Mouse (Mus musculus): ENCODE data around the gene Chuk. TPM values are rescaled to one million over a fixed set of nuclear protein-coding genes. Genes with fewer than 3 reads are reported as not detected.

Chuk gene
- polyA plus RNA-seq, 1 experiment from 2014 or later = 37.5 TPM

GRCm38 (mm10) chr19:44067323-44068049 is 39.8 kb downstream of the Chuk start:
- DNase-seq (ENCODE audit: low spot score) = no peak
- Histone ChIP-seq H3K36me3 (ENCODE audit: control insufficient read depth, insufficient read depth, low read length) (peaks cover 15% of the 10 kb centered on the region), H3K4me2 (ENCODE audit: low read length) (no peak overlapping the region), H3K9me3 (ENCODE audit: control insufficient read depth, low read length) (no peaks in the 10 kb centered on the region), H3K27ac (ENCODE audit: low read depth) (no peak overlapping the region), H3K4me1 (replicated peaks; ENCODE audit: control insufficient read depth, insufficient read depth, low read length) (peaks cover 8% of the 10 kb centered on the region), H3K4me3 (ENCODE audit: low read depth, low read length) (no peak overlapping the region), H3K27me3 (replicated peaks; ENCODE audit: control insufficient read depth, insufficient read depth, low read length) (no peaks in the 10 kb centered on the region), H3K9ac (ENCODE audit: low read length) (no peak overlapping the region)
- WGBS = 77% methylated on average over 9 of the region's 9 CpGs
- ATAC-seq (replicated peaks; ENCODE audit: low FRiP score, low TSS enrichment, low read depth) = no peak

- Histone ChIP-seq H3K4me3 (ENCODE audit: low read depth, low read length) (no peak overlapping the region), H3K4me1 (replicated peaks; ENCODE audit: control insufficient read depth, insufficient read depth, low read length) (peaks cover 8% of the 10 kb centered on the region), H3K27ac (ENCODE audit: low read depth) (no peak overlapping the region), H3K9ac (ENCODE audit: low read length) (no peak overlapping the region), H3K9me3 (ENCODE audit: control insufficient read depth, low read length) (no peaks in the 10 kb centered on the region), H3K36me3 (ENCODE audit: control insufficient read depth, insufficient read depth, low read length) (peaks cover 39% of the 10 kb centered on the region), H3K27me3 (replicated peaks; ENCODE audit: control insufficient read depth, insufficient read depth, low read length) (no peaks in the 10 kb centered on the region), H3K4me2 (ENCODE audit: low read length) (no peak overlapping the region)
- 85% methylated on average over 2 of the region's 2 CpGs for WGBS
- DNase-seq (ENCODE audit: low spot score) = no peak
- ATAC-seq (replicated peaks; ENCODE audit: low FRiP score, low TSS enrichment, low read depth) = no peak
These were observed 42.5 kb downstream of the Chuk start for GRCm38 (mm10) chr19:44064734-44065133.

GRCm38 (mm10) chr19:44063773-44064172 is 43.5 kb downstream of the Chuk start:
- Histone ChIP-seq H3K4me1 (replicated peaks; ENCODE audit: control insufficient read depth, insufficient read depth, low read length) (peaks cover 7% of the 10 kb centered on the region), H3K9me3 (ENCODE audit: control insufficient read depth, low read length) (no peaks in the 10 kb centered on the region), H3K4me2 (ENCODE audit: low read length) (no peak overlapping the region), H3K27me3 (replicated peaks; ENCODE audit: control insufficient read depth, insufficient read depth, low read length) (no peaks in the 10 kb centered on the region), H3K36me3 (ENCODE audit: control insufficient read depth, insufficient read depth, low read length) (peaks cover 48% of the 10 kb centered on the region), H3K4me3 (ENCODE audit: low read depth, low read length) (no peak overlapping the region), H3K9ac (ENCODE audit: low read length) (no peak overlapping the region), H3K27ac (ENCODE audit: low read depth) (no peak overlapping the region)
- 74% methylated on average over 7 of the region's 7 CpGs for WGBS
- DNase-seq (ENCODE audit: low spot score) (no peak), ATAC-seq (replicated peaks; ENCODE audit: low FRiP score, low TSS enrichment, low read depth) (no peak)

GRCm38 (mm10) chr19:44060226-44060625 is 47.1 kb downstream of the Chuk start:
- no peak overlapping the region for H3K9ac ChIP-seq (ENCODE audit: low read length)
- H3K4me3 ChIP-seq (ENCODE audit: low read depth, low read length) = no peak overlapping the region
- H3K4me2 ChIP-seq (ENCODE audit: low read length) = no peak overlapping the region
- H3K9me3 ChIP-seq (ENCODE audit: control insufficient read depth, low read length) = no peaks in the 10 kb centered on the region
- no peaks in the 10 kb centered on the region for H3K4me1 ChIP-seq (replicated peaks; ENCODE audit: control insufficient read depth, insufficient read depth, low read length)
- H3K36me3 ChIP-seq (ENCODE audit: control insufficient read depth, insufficient read depth, low read length) = peaks cover 75% of the 10 kb centered on the region
- no peak for ATAC-seq (replicated peaks; ENCODE audit: low FRiP score, low TSS enrichment, low read depth)
- WGBS = 89% methylated on average over 3 of the region's 3 CpGs
- no peaks in the 10 kb centered on the region for H3K27me3 ChIP-seq (replicated peaks; ENCODE audit: control insufficient read depth, insufficient read depth, low read length)
- DNase-seq (ENCODE audit: low spot score) = no peak
- H3K27ac ChIP-seq (ENCODE audit: low read depth) = no peak overlapping the region

- no peaks in the 10 kb centered on the region for H3K4me1 ChIP-seq (replicated peaks; ENCODE audit: control insufficient read depth, insufficient read depth, low read length)
- H3K4me3 ChIP-seq (ENCODE audit: low read depth, low read length) = no peak overlapping the region
- peaks cover 62% of the 10 kb centered on the region for H3K36me3 ChIP-seq (ENCODE audit: control insufficient read depth, insufficient read depth, low read length)
- 79% methylated on average over 4 of the region's 4 CpGs for WGBS
- no peaks in the 10 kb centered on the region for H3K27me3 ChIP-seq (replicated peaks; ENCODE audit: control insufficient read depth, insufficient read depth, low read length)
- no peak for ATAC-seq (replicated peaks; ENCODE audit: low FRiP score, low TSS enrichment, low read depth)
- H3K9me3 ChIP-seq (ENCODE audit: control insufficient read depth, low read length) = no peaks in the 10 kb centered on the region
- no peak overlapping the region for H3K4me2 ChIP-seq (ENCODE audit: low read length)
- DNase-seq (ENCODE audit: low spot score) = no peak
- H3K9ac ChIP-seq (ENCODE audit: low read length) = no peak overlapping the region
- H3K27ac ChIP-seq (ENCODE audit: low read depth) = no peak overlapping the region
These were observed 52.0 kb downstream of the Chuk start for GRCm38 (mm10) chr19:44055173-44055826.

GRCm38 (mm10) chr19:44050388-44050787 is 56.9 kb downstream of the Chuk start:
- DNase-seq (ENCODE audit: low spot score) (no peak), ATAC-seq (replicated peaks; ENCODE audit: low FRiP score, low TSS enrichment, low read depth) (no peak)
- Histone ChIP-seq H3K4me1 (replicated peaks; ENCODE audit: control insufficient read depth, insufficient read depth, low read length) (no peaks in the 10 kb centered on the region), H3K36me3 (ENCODE audit: control insufficient read depth, insufficient read depth, low read length) (peaks cover 38% of the 10 kb centered on the region), H3K4me3 (ENCODE audit: low read depth, low read length) (no peak overlapping the region), H3K27ac (ENCODE audit: low read depth) (no peak overlapping the region), H3K9me3 (ENCODE audit: control insufficient read depth, low read length) (no peaks in the 10 kb centered on the region), H3K9ac (ENCODE audit: low read length) (no peak overlapping the region), H3K27me3 (replicated peaks; ENCODE audit: control insufficient read depth, insufficient read depth, low read length) (no peaks in the 10 kb centered on the region), H3K4me2 (ENCODE audit: low read length) (no peak overlapping the region)
- 75% methylated on average over 4 of the region's 4 CpGs for WGBS

GRCm38 (mm10) chr19:44049282-44049681 is 58.0 kb downstream of the Chuk start:
- H3K9me3 ChIP-seq (ENCODE audit: control insufficient read depth, low read length) = no peaks in the 10 kb centered on the region
- no peak for ATAC-seq (replicated peaks; ENCODE audit: low FRiP score, low TSS enrichment, low read depth)
- no peak overlapping the region for H3K9ac ChIP-seq (ENCODE audit: low read length)
- DNase-seq (ENCODE audit: low spot score) = no peak
- no peak overlapping the region for H3K4me2 ChIP-seq (ENCODE audit: low read length)
- peaks cover 36% of the 10 kb centered on the region for H3K36me3 ChIP-seq (ENCODE audit: control insufficient read depth, insufficient read depth, low read length)
- no peaks in the 10 kb centered on the region for H3K27me3 ChIP-seq (replicated peaks; ENCODE audit: control insufficient read depth, insufficient read depth, low read length)
- no peaks in the 10 kb centered on the region for H3K4me1 ChIP-seq (replicated peaks; ENCODE audit: control insufficient read depth, insufficient read depth, low read length)
- no peak overlapping the region for H3K4me3 ChIP-seq (ENCODE audit: low read depth, low read length)
- 48% methylated on average over 3 of the region's 3 CpGs for WGBS
- no peak overlapping the region for H3K27ac ChIP-seq (ENCODE audit: low read depth)

- H3K27me3 ChIP-seq (replicated peaks; ENCODE audit: control insufficient read depth, insufficient read depth, low read length) = no peaks in the 10 kb centered on the region
- no peak overlapping the region for H3K4me2 ChIP-seq (ENCODE audit: low read length)
- no peak for DNase-seq (ENCODE audit: low spot score)
- H3K9ac ChIP-seq (ENCODE audit: low read length) = no peak overlapping the region
- H3K9me3 ChIP-seq (ENCODE audit: control insufficient read depth, low read length) = no peaks in the 10 kb centered on the region
- peaks cover 17% of the 10 kb centered on the region for H3K36me3 ChIP-seq (ENCODE audit: control insufficient read depth, insufficient read depth, low read length)
- H3K27ac ChIP-seq (ENCODE audit: low read depth) = no peak overlapping the region
- no peaks in the 10 kb centered on the region for H3K4me1 ChIP-seq (replicated peaks; ENCODE audit: control insufficient read depth, insufficient read depth, low read length)
- 92% methylated on average over 3 of the region's 3 CpGs for WGBS
- no peak overlapping the region for H3K4me3 ChIP-seq (ENCODE audit: low read depth, low read length)
- no peak for ATAC-seq (replicated peaks; ENCODE audit: low FRiP score, low TSS enrichment, low read depth)
These were observed 61.4 kb downstream of the Chuk start for GRCm38 (mm10) chr19:44045847-44046246.

- H3K4me3 ChIP-seq (ENCODE audit: low read depth, low read length) = no peak overlapping the region
- H3K9me3 ChIP-seq (ENCODE audit: control insufficient read depth, low read length) = no peaks in the 10 kb centered on the region
- 86% methylated on average over 5 of the region's 5 CpGs for WGBS
- no peak overlapping the region for H3K9ac ChIP-seq (ENCODE audit: low read length)
- H3K36me3 ChIP-seq (ENCODE audit: control insufficient read depth, insufficient read depth, low read length) = peaks cover 42% of the 10 kb centered on the region
- ATAC-seq (replicated peaks; ENCODE audit: low FRiP score, low TSS enrichment, low read depth) (no peak), DNase-seq (ENCODE audit: low spot score) (no peak)
- no peaks in the 10 kb centered on the region for H3K4me1 ChIP-seq (replicated peaks; ENCODE audit: control insufficient read depth, insufficient read depth, low read length)
- H3K27ac ChIP-seq (ENCODE audit: low read depth) = no peak overlapping the region
- no peak overlapping the region for H3K4me2 ChIP-seq (ENCODE audit: low read length)
- H3K27me3 ChIP-seq (replicated peaks; ENCODE audit: control insufficient read depth, insufficient read depth, low read length) = no peaks in the 10 kb centered on the region
These were observed 65.2 kb downstream of the Chuk start for GRCm38 (mm10) chr19:44042121-44042520.
